Comparison of ENCODE assay signal across 28 mouse cellular contexts in the genomic region with DNA sequence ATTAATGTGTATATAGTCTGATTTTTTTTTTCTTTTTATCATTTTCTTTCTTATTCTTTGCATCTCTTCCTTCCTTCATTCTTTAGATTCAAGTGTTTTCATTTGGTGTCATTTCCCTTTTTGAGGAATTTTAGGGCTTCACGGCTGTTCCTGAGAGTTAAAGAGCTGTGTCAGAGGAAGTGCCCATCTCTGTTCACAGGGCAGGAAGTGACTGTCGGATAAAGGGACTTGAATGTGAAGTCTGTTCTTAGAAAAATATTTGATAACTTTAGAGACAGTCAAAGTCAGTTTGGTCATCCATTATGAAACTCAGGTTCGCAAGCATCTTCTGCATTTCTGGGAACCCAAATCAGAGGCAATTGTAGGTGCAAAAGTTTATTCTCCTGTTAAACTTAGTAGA. TPM values are rescaled to one million over a fixed set of nuclear protein-coding genes. Genes with fewer than 3 reads are reported as not detected.
DNase-seq lines count a peak whose midpoint lies in the region; ATAC-seq and TF ChIP-seq lines count a peak whose summit lies in the region.
"Had no signal": no experiment of that assay in that cellular context is flagged by ENCODE, and none has a peak within 500 bp of the region (broad histone marks: within the 10 kb centered on the region; RNA-seq: fewer than 3 reads in every experiment).

No protein-coding gene starts in this region.

- intact Hi-C loops in gastrocnemius, adult 2 months (cut with DNase I) = no loop called here
- intact Hi-C loops in gastrocnemius, postnatal 36 days (cut with DNase I) = loop anchor here (5.0 kb wide), 1 partner anchor 55 kb away; a partner anchor contains a TSS

- peak overlapping the region; percentile 53; the same call in 1 of the 2 replicates for H3K27ac ChIP-seq in gastrocnemius, adult 2 months
- H3K27ac ChIP-seq: heart, adult 2 months; heart, embryonic 13.5 days; hindbrain, embryonic 14.5 days; limb, embryonic 10.5 days; limb, embryonic 15.5 days; liver, embryonic 14.5 days; lung, embryonic 15.5 days; midbrain, embryonic 13.5 days; neural tube, embryonic 15.5 days; stomach, embryonic 15.5 days had no signal

- H3K4me1 ChIP-seq in megakaryocyte, embryonic 14.5 days = peaks cover 86% of the 10 kb centered on the region

- H3K27me3 ChIP-seq in megakaryocyte, embryonic 14.5 days (replicated peaks) = no peaks in the 10 kb centered on the region
- H3K27me3 ChIP-seq: heart, embryonic 13.5 days; limb, embryonic 15.5 days; lung, embryonic 15.5 days; midbrain, embryonic 13.5 days; neural tube, embryonic 15.5 days; stomach, embryonic 15.5 days had no signal

- DNase-seq in gastrocnemius, adult 2 months = no peak
- no peak for DNase-seq in gastrocnemius, postnatal 36 days
- DNase-seq in embryo, embryonic 9.5 days (ENCODE audit: extremely low spot score) = no peak
- no peak for DNase-seq in ovary, postnatal 14 days (ENCODE audit: low spot score)
- DNase-seq in kidney, adult 9 months = no peak
- DNase-seq: adrenal gland, postnatal 10 days; cerebellum, adult 11-12 months; cerebellum, adult 9-11 months; forebrain, postnatal 0 days; gastrocnemius, postnatal 14 days; heart, postnatal 10 days; kidney, adult 8-10 months; kidney, postnatal 14 days; right cerebral cortex, postnatal 25 days had no signal

- H3K4me3 ChIP-seq in gastrocnemius, adult 2 months = no peak overlapping the region
- H3K4me3 ChIP-seq in megakaryocyte, embryonic 14.5 days (replicated peaks) = peak overlapping the region; percentile 56
- H3K4me3 ChIP-seq: erythroblast, embryonic 14.5 days; heart, adult 2 months; heart, embryonic 13.5 days; limb, embryonic 10.5 days; limb, embryonic 15.5 days; lung, embryonic 15.5 days; midbrain, embryonic 13.5 days; neural tube, embryonic 15.5 days; stomach, embryonic 15.5 days had no signal

- no peak for ATAC-seq in megakaryocyte, adult 5-6 weeks (ENCODE audit: poor library complexity, severe bottlenecking)
- peak; percentile 57 for ATAC-seq in granulocyte monocyte progenitor cell, adult 5-6 weeks (replicated peaks; ENCODE audit: poor library complexity, severe bottlenecking)
- ATAC-seq: forebrain, postnatal 0 days; midbrain, embryonic 13.5 days had no signal

- no peak for TF ChIP-seq CTCF in gastrocnemius, adult 2 months (IDR thresholded peaks at IDR 0.05)

- peaks cover 23% of the 10 kb centered on the region for H3K36me3 ChIP-seq in megakaryocyte, embryonic 14.5 days (replicated peaks; ENCODE audit: low read length)
- H3K36me3 ChIP-seq: heart, embryonic 13.5 days; limb, embryonic 10.5 days; limb, embryonic 15.5 days; lung, embryonic 15.5 days; midbrain, embryonic 13.5 days; neural tube, embryonic 15.5 days; stomach, embryonic 15.5 days had no signal

- no peaks in the 10 kb centered on the region for H3K9me3 ChIP-seq in megakaryocyte, embryonic 14.5 days
- H3K9me3 ChIP-seq: heart, embryonic 13.5 days; limb, embryonic 10.5 days; limb, embryonic 15.5 days; lung, embryonic 15.5 days; midbrain, embryonic 13.5 days; neural tube, embryonic 15.5 days; stomach, embryonic 15.5 days had no signal

RNA-seq across cellular contexts. Expression of a gene that starts 55.2 kb away (rescaled TPM):
- 10 to 100 TPM; 56.9 to 68.9 TPM for total RNA-seq in gastrocnemius, adult 2 months (2021)
- total RNA-seq in gastrocnemius, postnatal 36 days (2021) = 10 to 100 TPM; 51.0 to 52.6 TPM
- polyA plus RNA-seq in megakaryocyte, embryonic 14.5 days (2012; ENCODE audit: insufficient read depth, low replicate concordance) = 2.9 and 13.1 TPM in 2 replicates
- total RNA-seq in megakaryocyte, adult 5-6 weeks (2015) = 30.0 and 30.4 TPM in 2 replicates
- total RNA-seq in megakaryocyte, adult 5-6 weeks (2017) = 47.0 and 52.8 TPM in 2 replicates
- 35.4 and 46.8 TPM in 2 replicates for total RNA-seq in granulocyte monocyte progenitor cell, adult 5-6 weeks (2014; fragmentation: Nextera tagmentation)
- 60.4 and 62.0 TPM in 2 replicates for total RNA-seq in granulocyte monocyte progenitor cell, adult 5-6 weeks (2017)
